Mouse (Mus musculus) liver, adult 2 months (tissue): ENCODE results near the gene Cdk13.

Experiments
- CTCF ChIP-seq: fragments of 200-500 bp; IDR thresholded peaks from 2 replicates; pipeline ENCODE4 v1.5.1; 2011; ENCODE audit warnings: low read depth, low read length, control low read depth
- POLR2A ChIP-seq: fragments of 200-500 bp; IDR thresholded peaks from 2 replicates; pipeline ENCODE4 v1.6.1; 2011; ENCODE audit warnings: low read length, control low read depth; ENCODE audit not compliant: insufficient read depth; ENCODE audit errors: extremely low read depth

- TF ChIP-seq CTCF (no peak), POLR2A (no peak)
Observed at GRCm38 (mm10) chr13:17705188-17705826, 99.6 kb downstream of the Cdk13 start.
